Mouse (Mus musculus) T-helper 17 cell (primary cell): ENCODE results near the gene Cdk2ap1.

Source experiments
- in situ Hi-C, 2 experiments: fragments of 300-600 bp; cut with MboI, MseI; formaldehyde crosslinking; loops; 1 replicate in 1 of 2; 2 replicates in 1 of 2; pipeline ENCODE4 v1.15.1; 2025; ENCODE audit warnings: high pct_unique_total_duplicates in 2 of 2

Gene Cdk2ap1

GRCm38 (mm10) chr5:124299307-124299706 lies 63.6 kb downstream of the Cdk2ap1 start:
- in situ Hi-C loops = loop anchor here (10.0 to 25.0 kb wide), 2 partner anchors 135 to 413 kb away; no protein-coding TSS in a partner anchor

GRCm38 (mm10) chr5:124296475-124296874 lies 66.4 kb downstream of the Cdk2ap1 start:
- in situ Hi-C loops = loop anchor here (10.0 to 25.0 kb wide), 2 partner anchors 132 to 416 kb away; no protein-coding TSS in a partner anchor
